Mouse (Mus musculus) cerebellum, adult 9-11 months (tissue): Measurements from ENCODE around the gene Zfp775.
"Not testable (repeated sequence)": the region's sequence is repeated elsewhere in the genome, so short reads cannot be mapped to it uniquely, and the experiment has no call there.

Experiments used
- DNase-seq: peaks from one replicate; pipeline ENCODE4 v3.0.0; 2022

Gene Zfp775

DNA sequence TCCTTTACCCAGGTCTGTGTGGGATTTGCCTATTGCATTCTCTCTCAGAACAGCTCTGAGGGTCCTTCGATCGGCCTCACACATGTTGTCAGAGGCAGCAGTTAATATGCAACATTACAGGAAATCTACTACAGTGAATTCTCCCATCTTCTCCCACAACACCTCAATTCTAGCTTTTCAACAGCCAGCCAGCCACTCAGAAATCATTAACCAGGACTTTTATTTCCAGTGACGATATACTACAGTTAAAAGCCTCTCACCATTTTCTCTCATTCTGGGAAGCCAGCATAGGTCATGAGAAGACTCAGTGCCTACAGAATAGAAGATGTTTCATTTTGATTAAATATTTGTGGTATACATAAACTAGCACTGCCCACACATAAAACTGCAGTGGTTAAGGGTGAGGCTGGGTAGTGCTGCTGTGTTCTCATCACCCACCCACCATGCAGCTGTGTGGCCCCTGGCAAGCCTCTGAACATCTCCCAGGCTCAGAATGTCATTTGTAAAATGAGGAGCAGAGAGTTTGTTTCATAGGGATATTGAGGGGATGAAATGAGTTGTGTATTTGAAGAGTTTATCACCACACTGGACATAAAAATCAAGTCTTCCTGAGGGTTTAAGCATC lies 10.5 kb upstream of the Zfp775 start:
- DNase-seq, result no peak

DNA sequence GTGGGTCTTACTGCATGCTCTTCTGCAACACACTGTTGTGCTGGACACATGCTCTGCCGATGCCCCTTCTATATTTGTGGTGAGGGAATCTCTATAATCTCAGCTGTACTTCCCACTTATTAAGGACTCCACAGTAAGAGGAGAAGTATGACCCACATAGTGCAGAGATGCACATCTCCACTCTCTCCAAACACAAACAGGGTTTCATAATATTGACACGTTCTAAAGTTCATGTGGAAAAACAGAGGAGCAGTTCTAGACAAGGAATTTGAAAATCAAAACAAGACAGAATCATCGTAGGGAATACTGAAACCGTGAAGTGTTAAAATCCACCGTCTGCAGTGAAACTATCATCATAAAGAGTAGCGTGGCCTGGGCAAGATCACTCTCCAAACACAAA lies 10.0 kb upstream of the Zfp775 start:
- no peak for DNase-seq

DNA sequence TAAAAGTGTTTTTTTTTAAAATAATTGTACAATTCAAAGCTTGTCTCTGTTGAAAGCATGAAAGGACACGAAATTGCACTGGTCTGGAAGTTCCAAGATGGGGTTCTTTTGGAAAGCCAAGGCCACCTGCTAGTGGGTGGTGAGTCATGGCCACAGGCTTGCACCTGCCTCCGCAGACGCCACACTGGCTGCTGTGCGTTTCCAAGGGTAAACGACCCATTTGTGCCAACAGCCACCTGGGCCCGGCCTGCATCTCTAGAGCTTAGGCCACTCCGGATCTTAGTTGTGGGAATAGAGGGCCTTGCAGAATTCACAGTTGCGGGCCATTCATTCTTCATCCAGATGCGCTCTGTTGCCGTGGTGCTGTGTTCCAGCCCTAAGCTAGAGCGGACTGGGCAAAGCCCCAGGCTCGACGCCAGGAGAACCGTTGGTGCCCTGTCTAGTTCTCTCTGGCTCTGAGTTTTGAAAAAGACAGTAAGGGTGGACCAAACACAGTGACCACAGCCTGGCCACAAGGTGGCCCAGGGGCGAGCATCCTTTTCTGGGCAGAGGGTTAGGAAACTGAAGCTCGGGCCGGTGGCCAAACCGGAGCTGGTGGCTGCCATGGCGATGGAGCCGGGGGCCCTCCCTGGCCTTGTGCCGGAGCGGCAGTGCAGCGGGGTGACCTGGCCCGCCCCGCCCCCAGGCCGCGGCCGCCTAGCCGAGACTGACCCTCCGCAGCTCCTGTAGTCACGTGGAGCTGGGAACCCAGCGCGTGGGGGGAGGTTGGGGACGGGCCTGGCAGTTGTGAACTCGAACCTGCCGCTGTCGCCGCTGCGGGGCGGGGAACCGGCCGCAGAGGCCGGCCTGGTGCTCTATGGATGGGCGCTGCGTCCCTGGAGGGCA lies 8.5 kb upstream of the Zfp775 start, which contains the start of the genes Repin1 and Gm44965:
Gene Repin1, plus strand, starts transcription at position 726 of the 885 bp plus-strand sequence.
Gene Gm44965, plus strand, starts transcription at position 784 of the 885 bp plus-strand sequence.
- DNase-seq, result peak; percentile 97

DNA sequence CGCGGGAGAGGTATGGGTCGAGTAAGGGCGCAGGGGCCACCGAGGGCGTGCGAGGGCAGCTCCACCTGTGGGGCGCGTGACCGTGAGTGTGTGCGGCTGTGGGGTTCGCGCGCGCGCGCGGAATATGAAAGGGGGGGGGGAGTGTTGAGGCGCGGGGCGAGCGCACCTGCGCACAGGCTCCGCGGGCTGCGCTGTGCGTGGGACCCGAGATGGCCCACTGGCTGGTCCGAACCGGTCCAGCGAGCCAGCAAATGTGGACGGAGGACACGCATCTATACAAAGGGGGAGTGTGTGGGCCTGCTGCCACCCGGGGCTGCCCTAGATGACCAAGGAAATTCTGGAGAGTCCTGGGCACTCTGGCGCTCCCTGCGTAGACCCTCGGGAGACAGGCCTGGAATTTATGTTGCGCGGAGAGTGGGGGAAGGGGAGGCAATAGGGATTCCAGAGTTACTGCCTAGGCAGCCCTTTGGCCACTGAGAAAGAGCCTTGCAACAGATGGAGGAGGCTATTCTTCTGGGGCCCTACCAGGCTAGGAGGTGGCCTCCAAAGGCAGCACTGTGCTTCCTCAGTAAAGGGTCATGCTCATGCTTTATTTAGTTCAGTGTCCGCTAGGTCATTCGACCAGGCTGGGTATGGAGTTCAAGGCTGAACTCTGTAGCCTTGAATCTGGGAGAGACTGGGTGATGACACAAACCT lies 7.7 kb upstream of the Zfp775 start:
- peak; percentile 85 for DNase-seq

DNA sequence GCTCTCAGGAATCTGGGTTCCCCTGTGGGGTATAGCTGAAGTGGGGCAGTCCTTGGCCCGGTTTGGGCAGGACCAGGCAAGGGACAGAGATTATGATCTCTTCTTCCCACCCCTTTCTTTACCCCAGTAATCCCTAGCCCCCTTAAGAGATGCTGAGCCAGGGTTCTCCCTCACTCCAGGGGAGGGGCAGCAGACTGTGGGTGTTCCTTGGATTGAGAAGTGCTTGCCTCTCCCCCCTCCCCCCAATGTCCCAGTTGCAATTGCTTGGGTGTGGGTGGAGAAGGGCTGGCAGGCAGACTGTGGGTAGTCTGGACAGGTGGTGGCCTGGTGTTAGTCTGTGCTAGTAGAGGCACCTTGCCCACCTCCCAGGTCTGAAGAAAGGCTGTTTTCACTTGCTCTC lies 6.6 kb upstream of the Zfp775 start:
- peak; percentile 70 for DNase-seq

DNA sequence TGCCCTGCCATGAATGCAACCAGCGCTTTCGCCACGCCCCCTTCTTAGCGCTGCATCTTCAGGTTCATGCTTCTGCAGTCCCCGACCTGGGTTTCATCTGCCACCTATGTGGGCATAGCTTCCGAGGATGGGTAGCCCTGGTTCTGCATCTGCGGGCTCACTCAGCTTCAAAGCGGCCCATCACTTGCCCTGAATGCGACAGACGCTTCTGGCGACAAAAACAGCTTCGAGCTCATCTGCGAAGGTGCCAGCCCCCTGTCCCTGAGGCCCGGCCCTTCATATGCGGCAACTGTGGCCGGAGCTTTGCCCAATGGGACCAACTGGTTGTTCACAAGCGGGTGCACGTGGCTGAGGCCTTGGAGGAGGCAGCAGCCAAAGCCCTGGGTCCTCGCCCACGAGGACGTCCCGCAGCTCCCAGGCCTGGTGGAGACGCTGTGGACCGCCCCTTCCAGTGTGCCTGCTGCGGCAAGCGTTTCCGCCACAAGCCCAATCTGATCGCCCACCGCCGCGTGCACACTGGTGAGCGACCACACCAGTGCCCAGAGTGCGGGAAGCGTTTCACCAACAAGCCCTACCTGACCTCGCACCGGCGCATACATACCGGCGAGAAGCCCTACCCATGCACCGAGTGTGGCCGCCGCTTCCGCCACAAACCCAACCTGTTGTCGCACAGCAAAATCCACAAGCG lies 5.2 kb upstream of the Zfp775 start:
- DNase-seq, result peak; percentile 53

DNA sequence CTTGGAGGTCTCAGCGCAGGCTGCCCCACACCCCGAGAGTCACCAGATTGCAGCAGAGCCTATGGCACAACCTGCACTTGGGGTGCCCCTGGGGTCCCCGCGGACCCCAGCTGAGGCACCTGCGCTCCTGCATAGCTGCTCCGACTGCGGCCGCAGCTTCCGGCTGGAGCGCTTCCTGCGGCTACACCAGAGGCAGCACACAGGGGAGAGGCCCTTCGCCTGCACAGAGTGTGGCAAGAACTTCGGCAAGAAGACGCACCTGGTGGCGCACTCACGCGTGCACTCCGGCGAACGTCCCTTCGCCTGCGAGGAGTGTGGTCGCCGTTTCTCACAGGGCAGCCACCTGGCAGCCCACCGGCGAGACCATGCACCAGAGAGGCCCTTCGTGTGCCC lies 4.6 kb upstream of the Zfp775 start:
- DNase-seq, result no peak

DNA sequence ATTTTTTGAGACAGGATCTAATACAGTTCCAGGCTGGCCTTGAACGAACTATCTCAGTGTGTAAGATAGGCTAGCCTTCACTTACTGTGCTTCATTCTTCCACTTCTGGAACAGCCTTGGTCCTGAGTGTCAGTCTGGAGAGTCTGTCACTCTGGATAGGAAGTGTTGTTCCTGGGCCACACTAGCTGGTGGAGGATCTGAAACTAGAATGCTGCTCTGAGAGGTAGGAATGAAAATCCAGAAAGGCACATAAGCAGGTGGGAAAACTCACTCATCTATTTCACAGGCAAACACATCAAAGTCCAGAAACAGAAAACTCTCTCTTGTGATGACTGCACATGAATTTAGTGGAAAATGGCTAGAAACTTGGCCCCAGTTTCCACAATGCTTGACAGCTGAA lies 1.3 kb upstream of the Zfp775 start:
- DNase-seq, result no peak

DNA sequence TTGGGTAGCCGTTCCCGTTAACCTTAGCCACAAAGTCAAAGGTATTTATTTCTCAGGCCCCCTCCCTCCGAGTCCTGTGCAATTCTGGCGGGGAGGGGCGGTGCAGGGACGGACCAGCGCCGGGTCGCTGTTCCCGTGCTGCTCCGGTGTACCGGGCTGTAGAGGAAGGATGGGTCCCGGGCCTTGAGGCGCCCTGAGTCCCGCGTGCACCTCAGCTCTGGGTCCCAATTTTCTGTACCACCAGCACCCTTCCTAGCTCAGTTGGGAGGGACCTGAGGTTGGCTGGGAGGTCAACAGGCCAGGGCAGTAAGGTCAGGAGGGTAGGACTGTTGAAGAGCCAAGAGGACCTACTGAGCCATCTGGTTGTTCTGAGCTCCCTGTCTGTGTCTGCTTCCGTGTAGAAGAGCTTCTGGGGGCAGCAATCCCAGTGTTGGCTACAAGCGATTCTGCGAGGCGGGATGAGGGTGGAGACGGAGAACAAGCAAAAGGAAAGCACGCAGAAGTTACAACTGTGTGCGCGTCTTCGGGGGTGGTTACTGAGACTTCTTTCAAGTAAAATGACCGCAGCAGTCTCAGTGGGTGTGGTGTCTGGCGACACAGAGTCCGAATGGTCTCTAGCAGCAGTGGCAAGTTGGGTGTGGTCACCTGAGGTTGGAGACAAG lies 348 bp downstream of the Zfp775 start:
- no peak for DNase-seq

DNA sequence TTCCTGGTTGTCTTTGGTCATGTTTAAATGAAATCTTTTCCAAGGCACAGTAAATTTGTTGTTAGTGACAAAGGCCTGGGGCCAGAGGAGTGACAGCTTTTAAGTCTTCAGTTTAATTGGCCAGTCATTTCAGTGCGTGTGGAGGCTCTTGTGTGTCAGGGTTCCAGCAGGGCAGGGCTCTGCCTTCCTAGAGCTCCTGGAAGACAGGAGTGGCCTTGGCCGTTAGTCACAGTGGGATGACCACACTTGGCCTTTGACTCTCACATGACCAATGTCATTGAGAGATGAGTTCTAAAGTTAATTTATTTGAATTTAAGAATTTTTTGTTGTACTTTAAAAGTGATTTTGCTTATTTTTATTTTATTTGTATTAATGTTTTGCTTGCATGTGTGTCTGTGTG lies 6.3 kb downstream of the Zfp775 start:
- DNase-seq, result no peak

DNA sequence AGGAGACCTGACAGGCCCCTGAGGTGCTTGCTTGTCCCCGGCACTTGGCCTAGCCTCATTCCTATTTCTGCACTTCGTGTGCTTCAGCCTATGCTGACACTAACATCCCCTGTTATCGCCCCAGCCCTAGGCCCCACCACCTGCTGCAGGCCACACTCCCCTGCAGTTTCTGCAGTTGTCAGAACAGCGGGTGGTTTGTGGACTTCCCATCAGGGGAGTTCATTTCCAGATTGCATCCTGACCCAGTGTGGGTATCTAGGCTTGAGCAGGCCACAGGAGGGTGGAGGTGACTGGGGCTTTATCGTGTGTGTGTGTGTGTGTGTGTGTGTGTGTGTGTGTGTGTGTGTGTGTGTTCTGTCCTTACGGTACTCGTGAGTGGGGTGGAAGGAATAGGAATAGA lies 7.6 kb downstream of the Zfp775 start:
- DNase-seq, result peak; percentile 59

DNA sequence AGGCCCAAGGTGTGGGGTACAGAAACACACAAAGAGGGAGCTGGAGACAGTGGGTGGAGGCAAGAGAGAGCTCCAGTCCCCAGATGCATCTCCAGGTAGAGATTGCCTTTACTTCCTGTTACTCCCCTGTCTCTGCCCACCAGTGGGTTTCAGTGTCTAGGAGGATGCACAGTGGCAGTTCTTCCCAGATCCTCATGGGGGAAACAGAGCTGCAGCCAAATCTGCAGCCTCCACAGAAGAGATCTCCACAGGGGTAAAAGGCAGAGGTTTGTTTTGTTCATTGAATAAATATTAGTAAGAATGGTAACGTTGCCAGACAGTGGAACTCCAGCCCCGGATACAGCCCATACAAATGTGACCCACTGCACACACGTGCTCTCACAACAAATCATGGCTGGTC lies 8.8 kb downstream of the Zfp775 start:
- no peak for DNase-seq

DNA sequence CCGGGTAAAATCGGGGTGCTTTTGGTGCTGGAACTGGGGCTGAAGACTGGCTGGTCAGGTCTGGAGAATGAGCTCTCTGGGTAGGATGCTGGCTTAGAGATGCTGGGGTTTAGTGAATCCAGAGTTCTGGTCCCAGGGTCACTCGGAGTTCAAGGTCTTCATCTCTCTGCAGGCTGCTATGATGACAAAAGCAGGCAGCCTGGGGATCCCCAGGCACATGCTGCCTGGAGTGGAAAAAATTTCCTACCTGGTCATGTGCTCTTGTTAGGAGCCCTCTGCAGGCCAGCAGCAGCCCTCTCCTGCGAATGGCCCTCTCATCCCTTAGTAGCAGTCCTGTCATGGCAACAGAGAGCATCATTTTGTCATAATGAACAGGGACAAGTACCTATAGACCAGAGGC lies 11.6 kb downstream of the Zfp775 start:
- DNase-seq, result no peak

DNA sequence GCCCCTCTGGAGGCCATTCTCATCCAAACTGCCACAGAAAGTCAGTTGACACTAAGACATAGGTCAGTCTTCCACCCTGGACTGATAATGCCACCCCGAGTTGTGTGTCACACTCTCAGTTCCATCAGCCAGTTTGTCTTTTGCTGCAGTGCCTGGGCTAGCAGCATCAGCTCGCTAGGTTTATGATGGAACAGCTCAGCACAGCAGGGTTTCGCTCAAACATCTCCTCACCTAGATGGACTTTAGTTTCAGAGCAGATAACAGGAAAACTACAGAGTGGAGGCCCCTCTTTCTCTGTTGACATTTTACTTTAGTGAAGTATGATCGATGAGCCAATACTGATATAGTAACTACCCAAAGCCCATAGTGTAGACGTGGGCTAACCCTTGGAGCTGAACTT lies 12.9 kb downstream of the Zfp775 start:
- DNase-seq, result no peak

DNA sequence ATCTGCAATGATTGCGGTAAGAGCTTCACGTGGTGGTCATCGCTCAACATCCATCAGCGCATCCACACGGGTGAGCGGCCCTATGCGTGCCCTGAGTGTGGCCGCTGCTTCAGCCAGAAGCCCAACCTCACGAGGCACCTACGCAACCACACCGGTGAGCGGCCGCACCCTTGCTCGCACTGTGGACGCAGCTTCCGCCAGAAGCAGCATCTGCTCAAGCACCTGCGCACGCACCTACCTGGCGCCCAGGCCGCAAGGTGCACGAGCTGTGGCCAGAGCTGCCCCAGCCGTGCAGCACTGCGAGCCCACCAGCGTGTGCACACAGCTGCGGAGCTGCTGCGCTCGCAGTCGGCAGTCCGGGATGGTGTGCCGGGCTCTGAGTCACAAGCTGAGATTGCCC lies 18.2 kb downstream of the Zfp775 start:
- DNase-seq, result no peak

DNA sequence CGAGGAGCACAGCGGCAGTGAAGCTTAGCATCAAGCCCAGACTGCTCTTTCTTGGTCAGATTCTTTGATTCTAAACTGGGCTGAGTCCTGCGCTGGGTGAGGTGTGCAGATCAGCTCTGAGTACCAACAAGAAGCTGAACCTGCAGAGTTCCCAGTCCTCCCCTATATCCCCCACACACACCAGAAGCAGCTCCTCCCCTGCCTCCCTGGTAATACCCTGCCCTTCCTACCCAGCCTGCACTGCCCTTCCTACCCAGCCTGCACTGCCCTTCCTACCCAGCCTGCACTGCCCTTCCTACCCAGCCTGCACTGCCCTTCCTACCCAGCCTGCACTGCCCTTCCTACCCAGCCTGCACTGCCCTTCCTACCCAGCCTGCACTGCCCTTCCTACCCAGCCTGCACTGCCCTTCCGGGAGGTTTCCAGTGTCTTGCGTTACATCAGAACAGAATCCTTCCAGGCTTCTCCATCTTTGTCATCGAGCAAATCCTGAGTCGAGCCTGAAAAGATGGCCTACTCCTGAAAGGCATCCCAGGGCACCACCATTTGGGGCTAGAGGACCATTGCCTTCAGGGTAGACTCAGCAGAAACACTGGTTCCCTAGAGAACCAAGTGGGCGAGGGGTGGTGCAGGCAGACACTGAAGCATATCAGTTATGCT lies 20.5 kb downstream of the Zfp775 start:
- not testable (repeated sequence) for DNase-seq

DNA sequence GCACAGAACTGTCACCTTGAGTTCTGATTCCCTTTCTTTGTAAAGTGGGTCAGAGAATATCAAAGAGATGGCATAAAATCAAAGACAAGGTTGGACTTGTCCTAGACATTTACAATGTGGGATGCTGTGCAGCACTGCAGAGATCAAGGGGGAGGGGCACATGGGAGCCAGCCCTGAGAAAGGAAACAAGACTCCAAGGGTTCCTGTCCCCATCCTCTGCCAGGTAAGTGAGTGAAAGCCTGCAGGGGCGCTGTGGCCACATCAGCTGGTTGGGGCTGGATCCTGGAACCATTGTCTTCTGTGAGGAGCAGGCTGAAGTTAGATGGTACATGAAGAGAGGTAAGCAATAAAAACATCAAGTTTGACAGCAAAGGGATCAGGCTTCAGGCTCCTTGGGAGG lies 21.6 kb downstream of the Zfp775 start:
- no peak for DNase-seq

DNA sequence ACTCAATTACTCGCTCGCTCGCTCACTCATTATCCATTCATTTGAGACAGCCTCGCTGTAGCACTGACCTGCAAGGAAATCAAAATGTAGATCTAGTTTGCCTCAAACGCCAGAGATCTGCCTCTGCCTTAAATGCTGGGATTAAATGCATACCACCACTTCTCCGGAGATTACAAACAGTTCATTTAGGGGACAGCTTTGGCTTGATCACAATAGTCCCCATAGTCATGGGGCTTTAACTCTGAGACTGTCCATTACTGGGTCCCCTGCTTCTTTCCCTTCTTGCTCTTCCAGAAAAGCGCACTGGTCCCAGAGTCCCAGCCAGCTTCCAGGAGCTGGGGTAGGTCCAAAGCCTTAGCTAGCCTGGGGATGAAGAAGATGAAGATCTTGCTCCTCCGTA lies 24.6 kb downstream of the Zfp775 start, which contains the start of gene AI854703:
Gene AI854703, plus strand, starts transcription at position 301 of the 400 bp plus-strand sequence.
- DNase-seq, result no peak

DNA sequence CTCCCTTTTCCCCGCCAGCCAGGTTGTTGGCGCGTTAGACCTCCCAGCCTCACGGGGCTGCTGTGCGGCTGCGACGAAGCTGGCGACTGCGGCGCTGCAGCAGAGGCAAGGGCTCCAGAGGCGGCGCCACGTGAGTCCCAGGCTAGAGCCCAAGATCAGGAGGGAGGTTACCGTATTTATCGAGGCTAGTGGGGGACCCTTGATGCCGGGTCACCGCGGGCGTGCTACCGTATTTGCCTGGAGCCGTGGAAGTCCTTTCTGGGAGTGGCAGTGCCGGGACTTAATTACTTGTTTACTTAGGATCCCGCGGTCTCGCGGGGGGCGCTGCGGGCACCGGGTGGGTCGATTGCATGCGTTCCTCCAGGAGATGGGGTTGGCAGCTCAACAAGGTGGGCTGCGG lies 25.1 kb downstream of the Zfp775 start:
- peak; percentile 72 for DNase-seq

DNA sequence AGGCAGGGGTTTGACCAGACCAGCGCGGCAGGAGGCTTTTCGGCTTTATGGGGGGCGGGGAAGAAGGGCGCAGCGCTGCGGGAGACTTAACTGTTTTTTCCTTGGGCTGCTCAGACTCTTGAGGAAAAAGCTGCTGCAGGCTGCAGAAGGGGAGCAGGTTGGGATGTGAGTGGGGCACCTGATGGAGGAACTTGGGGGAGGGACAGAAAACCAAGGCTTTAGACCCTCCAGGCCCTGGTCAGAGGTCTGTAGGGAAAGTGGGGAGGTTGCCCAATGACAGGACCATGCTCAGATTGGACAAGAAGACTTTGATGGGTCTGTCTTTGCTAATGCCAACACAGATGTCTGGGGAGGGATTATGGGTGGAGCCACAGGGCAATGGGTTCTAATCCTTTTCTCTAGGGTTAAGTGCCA lies 25.7 kb downstream of the Zfp775 start:
- DNase-seq, result peak; percentile 55

DNA sequence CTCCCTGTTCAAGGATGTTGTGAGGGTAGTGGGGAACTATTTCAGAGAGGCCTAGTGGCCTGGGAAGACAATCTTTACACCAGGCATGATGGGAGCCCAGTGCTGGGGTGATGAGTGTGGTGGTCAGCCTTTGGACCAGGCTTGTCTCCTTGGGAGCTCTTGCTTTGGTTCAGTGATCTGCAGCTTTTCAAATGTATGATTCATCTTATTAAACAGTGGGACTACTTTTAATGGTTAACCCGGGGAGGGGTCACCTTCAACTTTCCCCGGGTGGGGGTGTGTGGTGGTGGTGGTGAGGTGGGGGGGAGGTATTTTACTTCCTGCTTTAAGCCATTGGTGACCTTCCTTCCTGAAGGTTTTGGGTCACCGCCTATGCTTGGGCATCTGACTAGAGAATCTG lies 26.5 kb downstream of the Zfp775 start:
- no peak for DNase-seq
